Mouse (Mus musculus): ENCODE data around the gene Gps2. TPM values are rescaled to one million over a fixed set of nuclear protein-coding genes. Genes with fewer than 3 reads are reported as not detected.
"Not testable (repeated sequence)": the region's sequence is repeated elsewhere in the genome, so short reads cannot be mapped to it uniquely, and the experiment has no call there.

The Gps2 gene
- polyA plus RNA-seq, 1 experiment from 2014 or later = 55.2 TPM

DNA sequence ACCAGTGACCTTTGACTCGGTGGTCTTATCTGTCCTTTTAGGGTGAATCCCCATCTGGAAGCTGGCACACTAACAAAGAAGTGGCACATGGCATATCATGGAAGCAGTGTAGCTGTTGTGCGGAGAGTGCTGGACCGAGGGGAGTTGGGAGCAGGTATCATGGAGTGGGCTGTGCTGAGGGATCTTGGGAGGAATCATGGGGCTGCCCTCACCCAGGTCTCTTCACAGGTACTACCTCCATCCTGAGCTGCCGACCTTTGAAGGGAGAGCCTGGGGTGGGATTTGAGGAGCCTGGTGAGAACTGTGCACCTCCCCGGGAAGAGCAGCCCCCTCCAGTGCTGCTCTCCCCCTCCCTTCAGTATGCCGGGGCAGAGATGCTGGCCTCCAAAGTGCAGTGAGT, 2.0 kb upstream of the Gps2 start:
- Histone ChIP-seq H3K4me3 (ENCODE audit: low read length) (no peak overlapping the region), H3K9ac (ENCODE audit: low read depth, low read length) (no peak overlapping the region), H3K36me3 (ENCODE audit: control insufficient read depth, insufficient read depth, low read length) (peaks cover 70% of the 10 kb centered on the region), H3K27ac (ENCODE audit: low read depth, low read length) (no peak overlapping the region), H3K4me2 (ENCODE audit: low read length) (no peak overlapping the region), H3K9me3 (ENCODE audit: control insufficient read depth, low read length) (no peaks in the 10 kb centered on the region), H3K27me3 (replicated peaks; ENCODE audit: control insufficient read depth, insufficient read depth, low read length) (no peaks in the 10 kb centered on the region), H3K4me1 (ENCODE audit: control insufficient read depth, insufficient read depth, low read depth, low read length) (peaks cover 23% of the 10 kb centered on the region)
- 92% methylated on average over 5 of the region's 6 CpGs for WGBS
- ATAC-seq = no peak

DNA sequence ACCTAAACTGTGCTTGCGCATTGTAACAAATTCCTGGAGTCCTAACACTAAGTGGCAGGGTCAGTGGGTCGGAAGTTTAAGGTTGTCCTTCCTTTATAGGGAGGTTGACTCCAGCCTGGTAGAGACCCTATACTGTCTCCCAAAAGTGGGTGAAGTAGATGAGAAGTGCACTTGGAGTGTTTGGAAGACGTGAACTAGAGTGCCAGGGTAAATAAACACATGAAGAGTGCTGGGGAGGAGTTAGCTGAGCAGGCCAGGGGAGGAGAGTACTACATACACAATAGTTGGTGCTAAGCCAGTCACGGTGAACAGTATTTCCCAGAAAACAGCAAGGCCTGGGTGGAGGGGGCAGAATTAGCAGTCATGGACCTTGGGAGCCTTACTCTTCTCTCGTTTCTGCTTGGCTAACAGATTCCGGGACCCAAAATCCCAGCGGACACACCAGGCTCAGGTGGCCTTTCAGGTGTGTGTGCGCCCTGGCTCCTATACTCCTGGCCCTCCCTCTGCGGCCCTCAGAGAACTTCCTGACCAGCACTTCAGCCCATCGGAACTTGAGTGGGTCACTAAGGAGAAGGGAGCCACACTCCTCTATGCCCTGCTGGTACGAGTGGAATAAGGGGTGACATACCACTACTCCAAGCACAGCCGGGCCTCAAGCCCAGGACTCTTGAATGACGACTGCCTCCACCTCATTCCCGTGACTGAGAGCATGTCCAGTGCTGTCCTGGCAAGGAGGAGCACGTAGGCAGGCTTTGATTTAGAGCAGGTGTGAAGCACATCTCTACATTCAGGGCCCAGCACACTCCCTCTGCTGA, 765 bp upstream of the Gps2 start:
- no peak overlapping the region for H3K9ac ChIP-seq (ENCODE audit: low read depth, low read length)
- no peaks in the 10 kb centered on the region for H3K9me3 ChIP-seq (ENCODE audit: control insufficient read depth, low read length)
- H3K4me2 ChIP-seq (ENCODE audit: low read length) = peak overlapping the region; percentile 99
- no peak overlapping the region for H3K27ac ChIP-seq (ENCODE audit: low read depth, low read length)
- peak overlapping the region; percentile 86 for H3K4me3 ChIP-seq (ENCODE audit: low read length)
- peaks cover 23% of the 10 kb centered on the region for H3K4me1 ChIP-seq (ENCODE audit: control insufficient read depth, insufficient read depth, low read depth, low read length)
- no peak; the same call in 1 of the 2 replicates for ATAC-seq
- WGBS = 78% methylated on average over 15 of the region's 15 CpGs
- peaks cover 69% of the 10 kb centered on the region for H3K36me3 ChIP-seq (ENCODE audit: control insufficient read depth, insufficient read depth, low read length)
- H3K27me3 ChIP-seq (replicated peaks; ENCODE audit: control insufficient read depth, insufficient read depth, low read length) = no peaks in the 10 kb centered on the region

DNA sequence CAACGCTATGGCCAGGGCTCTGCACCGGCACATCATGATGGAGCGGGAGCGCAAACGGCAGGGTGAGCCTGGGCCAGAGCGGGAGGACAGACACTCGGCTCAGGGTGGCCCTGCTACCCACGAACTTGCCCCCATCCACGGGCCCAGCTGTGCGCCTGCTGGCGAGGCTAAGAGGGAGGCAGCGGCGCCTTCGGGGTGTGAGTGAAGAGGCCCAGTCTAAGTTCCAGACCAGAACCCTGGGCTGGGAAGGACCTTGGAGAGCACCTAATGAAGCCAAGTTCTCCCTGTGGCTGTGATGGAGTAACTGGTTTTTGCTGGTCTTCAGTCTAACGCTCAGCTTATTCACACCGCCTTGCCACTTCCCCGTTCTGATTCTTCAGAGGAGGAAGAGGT, 680 bp downstream of the Gps2 start:
- Histone ChIP-seq H3K27ac (ENCODE audit: low read depth, low read length) (peak overlapping the region; percentile 88), H3K4me2 (ENCODE audit: low read length) (peak overlapping the region; percentile 99), H3K9me3 (ENCODE audit: control insufficient read depth, low read length) (no peaks in the 10 kb centered on the region), H3K4me1 (ENCODE audit: control insufficient read depth, insufficient read depth, low read depth, low read length) (peaks cover 28% of the 10 kb centered on the region), H3K27me3 (replicated peaks; ENCODE audit: control insufficient read depth, insufficient read depth, low read length) (no peaks in the 10 kb centered on the region), H3K36me3 (ENCODE audit: control insufficient read depth, insufficient read depth, low read length) (peaks cover 63% of the 10 kb centered on the region), H3K4me3 (ENCODE audit: low read length) (peak overlapping the region; percentile 86), H3K9ac (ENCODE audit: low read depth, low read length) (peak overlapping the region; percentile 89)
- ATAC-seq = no peak
- WGBS = 2% methylated on average over 16 of the region's 17 CpGs

DNA sequence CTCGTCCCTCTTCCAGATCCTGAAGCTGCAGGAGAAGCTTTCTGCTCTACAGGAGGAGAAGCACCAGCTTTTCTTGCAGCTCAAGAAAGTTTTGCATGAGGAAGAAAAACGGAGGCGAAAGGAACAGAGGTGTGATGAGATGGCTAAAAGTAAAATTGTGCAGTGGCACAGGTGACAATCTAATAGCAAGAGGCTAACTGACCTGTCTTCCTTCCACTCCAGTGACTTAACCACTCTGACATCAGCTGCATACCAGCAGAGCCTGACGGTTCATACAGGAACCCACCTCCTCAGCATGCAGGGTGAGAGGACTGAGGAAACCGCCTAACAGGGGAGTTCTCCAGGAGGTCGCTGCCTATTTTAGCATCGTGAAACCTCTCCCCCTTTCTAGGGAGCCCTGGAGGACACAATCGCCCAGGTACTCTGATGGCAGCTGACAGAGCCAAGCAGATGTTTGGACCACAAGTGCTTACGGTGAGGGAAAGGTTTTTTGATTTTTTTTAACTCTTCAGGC, 1.3 kb downstream of the Gps2 start:
- H3K27ac ChIP-seq (ENCODE audit: low read depth, low read length) = no peak overlapping the region
- no peak overlapping the region; the same call in 1 of the 2 replicates for H3K9ac ChIP-seq (ENCODE audit: low read depth, low read length)
- H3K36me3 ChIP-seq (ENCODE audit: control insufficient read depth, insufficient read depth, low read length) = peaks cover 57% of the 10 kb centered on the region
- WGBS = 33% methylated on average over 9 of the region's 9 CpGs
- H3K27me3 ChIP-seq (replicated peaks; ENCODE audit: control insufficient read depth, insufficient read depth, low read length) = no peaks in the 10 kb centered on the region
- H3K9me3 ChIP-seq (ENCODE audit: control insufficient read depth, low read length) = no peaks in the 10 kb centered on the region
- no peak for ATAC-seq
- H3K4me3 ChIP-seq (ENCODE audit: low read length) = peak overlapping the region; percentile 86
- H3K4me2 ChIP-seq (ENCODE audit: low read length) = peak overlapping the region; percentile 99
- H3K4me1 ChIP-seq (ENCODE audit: control insufficient read depth, insufficient read depth, low read depth, low read length) = peaks cover 33% of the 10 kb centered on the region

DNA sequence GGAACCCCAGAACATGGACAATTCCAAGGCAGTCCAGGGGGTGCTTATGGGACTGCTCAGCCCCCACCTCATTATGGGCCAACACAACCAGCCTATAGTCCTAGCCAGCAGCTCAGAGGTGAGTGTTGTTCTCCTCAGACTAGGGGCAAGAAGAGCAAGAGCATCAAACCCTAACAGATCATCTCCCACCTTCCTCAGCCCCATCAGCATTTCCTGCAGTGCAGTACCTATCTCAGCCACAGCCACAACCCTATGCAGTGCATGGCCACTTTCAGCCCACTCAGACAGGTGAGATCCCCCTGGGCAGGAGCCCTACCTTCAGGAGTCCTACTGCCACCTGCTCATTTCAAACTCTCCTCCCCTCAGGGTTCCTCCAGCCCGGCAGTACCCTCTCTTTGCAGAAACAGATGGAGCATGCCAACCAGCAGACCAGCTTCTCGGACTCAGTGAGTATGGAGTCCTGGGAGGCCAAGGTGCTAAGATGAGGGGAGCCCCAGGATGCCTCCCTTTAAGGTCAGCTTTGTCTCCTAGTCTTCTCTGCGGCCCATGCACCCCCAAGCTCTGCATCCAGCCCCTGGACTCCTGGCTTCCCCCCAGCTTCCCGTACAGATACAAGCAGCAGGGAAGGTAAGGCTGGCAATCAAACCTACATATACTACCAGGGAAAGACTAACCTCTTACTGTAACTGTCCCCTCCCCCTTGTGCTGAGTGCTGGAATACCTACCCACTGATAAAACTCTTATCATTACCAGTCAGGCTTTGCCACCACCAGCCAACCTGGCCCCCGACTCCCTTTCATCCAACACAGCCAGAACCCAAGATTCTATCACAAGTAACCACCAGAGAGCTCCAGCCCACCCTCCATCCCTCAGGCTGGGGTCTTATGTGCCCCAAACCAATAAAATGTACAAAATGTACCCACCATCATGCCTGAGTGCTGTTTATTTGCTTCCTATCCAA, 2.3 kb downstream of the Gps2 start:
- Histone ChIP-seq H3K27ac (ENCODE audit: low read depth, low read length) (no peak overlapping the region), H3K4me3 (ENCODE audit: low read length) (no peak overlapping the region), H3K36me3 (ENCODE audit: control insufficient read depth, insufficient read depth, low read length) (peaks cover 47% of the 10 kb centered on the region), H3K4me1 (ENCODE audit: control insufficient read depth, insufficient read depth, low read depth, low read length) (peaks cover 36% of the 10 kb centered on the region), H3K27me3 (replicated peaks; ENCODE audit: control insufficient read depth, insufficient read depth, low read length) (no peaks in the 10 kb centered on the region), H3K4me2 (ENCODE audit: low read length) (no peak overlapping the region), H3K9ac (ENCODE audit: low read depth, low read length) (no peak overlapping the region), H3K9me3 (ENCODE audit: control insufficient read depth, low read length) (no peaks in the 10 kb centered on the region)
- WGBS = 77% methylated on average over 5 of the region's 5 CpGs
- ATAC-seq = no peak

DNA sequence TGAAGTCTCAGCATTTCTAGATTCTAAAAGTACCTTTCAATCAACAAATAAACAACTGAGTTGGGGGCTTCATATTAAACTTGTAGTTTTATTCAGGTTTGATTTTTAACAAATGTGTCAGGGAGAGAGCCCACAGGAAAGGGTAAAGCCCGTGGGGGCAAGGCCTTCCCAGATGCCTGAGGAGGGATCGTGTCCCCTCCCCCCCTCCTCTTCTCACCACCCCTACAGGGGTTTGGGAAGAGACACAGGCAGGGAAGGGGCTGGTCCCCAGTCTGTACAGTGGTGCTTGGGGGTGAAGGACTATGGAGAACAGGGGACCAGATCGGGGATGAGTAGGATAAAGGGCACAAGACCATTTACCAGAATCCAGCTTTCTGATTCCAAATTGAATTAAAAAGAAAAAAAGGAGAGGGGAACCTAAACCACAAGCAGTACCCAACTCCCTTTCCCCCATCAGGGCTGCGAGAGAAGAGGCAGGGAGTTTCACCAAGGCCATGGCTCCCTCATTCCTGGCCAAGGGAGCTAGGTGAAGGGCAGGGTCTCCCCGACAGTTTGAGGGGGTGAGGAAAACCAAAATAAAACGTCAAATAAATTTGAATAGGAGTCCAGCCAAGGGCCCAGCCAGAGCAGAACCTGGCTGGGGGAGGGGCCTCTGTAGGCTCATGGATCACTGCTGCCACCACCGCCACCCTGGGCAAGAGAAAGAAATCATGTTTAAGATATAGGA, 3.1 kb downstream of the Gps2 start:
- peaks cover 39% of the 10 kb centered on the region for H3K36me3 ChIP-seq (ENCODE audit: control insufficient read depth, insufficient read depth, low read length)
- 68% methylated on average over 7 of the region's 7 CpGs for WGBS
- H3K27me3 ChIP-seq (replicated peaks; ENCODE audit: control insufficient read depth, insufficient read depth, low read length) = not testable (repeated sequence)

DNA sequence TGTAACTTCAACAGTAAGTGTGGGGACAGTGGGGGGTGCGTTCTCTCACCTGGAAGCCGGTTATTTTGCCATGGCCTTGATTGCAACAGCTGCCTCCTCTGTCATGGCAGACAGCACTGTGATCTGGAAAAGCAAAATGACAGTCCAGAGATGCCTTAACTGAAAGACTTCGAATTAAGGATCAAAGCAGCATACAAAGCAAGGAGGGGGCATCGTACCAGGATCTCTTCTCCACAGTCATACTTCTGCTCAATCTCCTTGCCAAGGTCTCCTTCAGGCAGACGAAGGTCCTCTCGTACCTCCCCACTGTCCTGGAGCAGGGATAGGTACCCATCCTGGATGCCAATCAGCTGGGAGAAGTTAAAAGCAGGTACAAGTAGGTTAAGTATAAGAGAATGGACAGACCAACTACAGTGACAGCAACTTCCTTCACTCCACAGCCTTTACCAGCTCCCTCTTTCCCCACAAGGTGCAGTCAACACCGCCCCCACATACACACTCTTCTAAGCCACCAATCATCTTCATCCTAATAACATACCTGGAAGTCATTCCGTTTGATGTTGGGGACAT, 3.8 kb downstream of the Gps2 start:
- Histone ChIP-seq H3K36me3 (ENCODE audit: control insufficient read depth, insufficient read depth, low read length) (peaks cover 32% of the 10 kb centered on the region), H3K9me3 (ENCODE audit: control insufficient read depth, low read length) (no peaks in the 10 kb centered on the region), H3K9ac (ENCODE audit: low read depth, low read length) (no peak overlapping the region), H3K4me3 (ENCODE audit: low read length) (no peak overlapping the region), H3K27ac (ENCODE audit: low read depth, low read length) (no peak overlapping the region), H3K27me3 (replicated peaks; ENCODE audit: control insufficient read depth, insufficient read depth, low read length) (no peaks in the 10 kb centered on the region), H3K4me2 (ENCODE audit: low read length) (no peak overlapping the region), H3K4me1 (ENCODE audit: control insufficient read depth, insufficient read depth, low read depth, low read length) (peaks cover 39% of the 10 kb centered on the region)
- ATAC-seq = no peak
- WGBS = 92% methylated on average over 8 of the region's 8 CpGs

More for the DNA sequence above, 3.1 kb downstream of the Gps2 start:
- not testable (repeated sequence) for ATAC-seq; H3K4me2 ChIP-seq (ENCODE audit: low read length); H3K9ac ChIP-seq (ENCODE audit: low read depth, low read length); H3K9me3 ChIP-seq (ENCODE audit: control insufficient read depth, low read length); H3K4me3 ChIP-seq (ENCODE audit: low read length); H3K27ac ChIP-seq (ENCODE audit: low read depth, low read length)
- peaks cover 36% of the 10 kb centered on the region for H3K4me1 ChIP-seq (ENCODE audit: control insufficient read depth, insufficient read depth, low read depth, low read length)

DNA sequence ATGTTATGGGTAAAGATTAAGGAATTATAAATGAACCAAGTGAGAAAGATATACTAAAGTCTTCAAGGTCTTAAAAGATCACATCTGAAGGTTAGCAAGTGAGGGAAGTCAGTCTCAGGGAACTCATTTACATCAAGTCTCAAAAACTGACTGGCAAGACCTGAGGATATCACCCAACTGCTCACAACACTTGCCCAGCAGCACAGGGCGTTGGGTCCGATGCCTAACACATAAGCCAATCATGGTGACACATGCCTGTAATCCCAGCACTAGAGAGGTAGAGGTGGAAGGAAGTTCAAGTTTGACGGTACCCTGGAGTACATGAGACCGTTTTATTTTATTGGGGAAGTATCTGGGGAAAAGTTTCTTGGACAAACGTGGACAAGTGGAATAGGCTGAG, 4.4 kb downstream of the Gps2 start:
- Histone ChIP-seq H3K27me3 (replicated peaks; ENCODE audit: control insufficient read depth, insufficient read depth, low read length) (no peaks in the 10 kb centered on the region), H3K9ac (ENCODE audit: low read depth, low read length) (no peak overlapping the region), H3K36me3 (ENCODE audit: control insufficient read depth, insufficient read depth, low read length) (peaks cover 30% of the 10 kb centered on the region), H3K9me3 (ENCODE audit: control insufficient read depth, low read length) (no peaks in the 10 kb centered on the region), H3K4me3 (ENCODE audit: low read length) (no peak overlapping the region), H3K4me2 (ENCODE audit: low read length) (no peak overlapping the region), H3K4me1 (ENCODE audit: control insufficient read depth, insufficient read depth, low read depth, low read length) (peaks cover 39% of the 10 kb centered on the region), H3K27ac (ENCODE audit: low read depth, low read length) (no peak overlapping the region)
- ATAC-seq = no peak
- WGBS = 86% methylated on average over 5 of the region's 5 CpGs

All from hindbrain, embryonic 16.5 days (tissue).